Mouse (Mus musculus) ES-E14 (cell line): ENCODE measurements around the gene Ndufs1. TPM values are rescaled to one million over a fixed set of nuclear protein-coding genes. Genes with fewer than 3 reads are reported as not detected.
A peak's percentile ranks its signal among the peaks of the same experiment; 100 is the strongest.

Experiments
- DNase-seq: peaks from one replicate; pipeline ENCODE4 v3.0.0-alpha.2; 2013; ENCODE audit warnings: low read depth, low spot score
- H3K27ac ChIP-seq: 2 replicates; pipeline ENCODE4 v1.5.1; 2012; ENCODE audit warnings: low read depth, mild to moderate bottlenecking, low read length, moderate library complexity, mixed read lengths; ENCODE audit not compliant: poor library complexity, insufficient read depth, severe bottlenecking
- H3K36me3 ChIP-seq: 2 replicates; pipeline ENCODE4 v1.6.1; 2012; ENCODE audit warnings: mild to moderate bottlenecking, low read length, moderate library complexity, mixed read lengths; ENCODE audit not compliant: control insufficient read depth, poor library complexity, insufficient read depth, severe bottlenecking
- H3K4me1 ChIP-seq, 2 experiments: fragments of 150-350 bp in 1 of 2; sonication (generic) in 1 of 2; 2 replicates each; pipeline ENCODE4 v1.6.1; 2012; ENCODE audit warnings: low read length in 2 of 2, mild to moderate bottlenecking in 1 of 2, mixed read lengths in 1 of 2; ENCODE audit not compliant: control insufficient read depth in 2 of 2, insufficient read depth in 2 of 2, poor library complexity in 1 of 2
- H3K4me3 ChIP-seq, 2 experiments: fragments of 150-350 bp in 1 of 2; sonication (generic) in 1 of 2; 2 replicates each; pipeline ENCODE4 v1.5.1; 2012; ENCODE audit warnings: low read length in 2 of 2, low read depth in 1 of 2, mild to moderate bottlenecking in 1 of 2, mixed read lengths in 1 of 2; ENCODE audit not compliant: insufficient read depth in 1 of 2, poor library complexity in 1 of 2, severe bottlenecking in 1 of 2
- H3K9ac ChIP-seq: 2 replicates; pipeline ENCODE4 v1.6.1; 2012; ENCODE audit warnings: low read depth, mild to moderate bottlenecking, low read length, mixed read lengths; ENCODE audit not compliant: poor library complexity, insufficient read depth, severe bottlenecking
- H3K9me3 ChIP-seq: fragments of 150-350 bp; sonication (generic); 2 replicates; pipeline ENCODE4 v1.6.1; 2012; ENCODE audit warnings: low read depth, mild to moderate bottlenecking, low read length; ENCODE audit not compliant: control insufficient read depth, insufficient read depth
- CHD2 ChIP-seq: IDR thresholded peaks from 2 replicates; pipeline ENCODE4 v1.6.1; 2014; ENCODE audit warnings: mild to moderate bottlenecking, low read depth, low read length, inconsistent platforms
- HCFC1 ChIP-seq: IDR thresholded peaks from 2 replicates; pipeline ENCODE4 v1.6.1; 2012; ENCODE audit warnings: low read length, inconsistent platforms, borderline replicate concordance; ENCODE audit not compliant: insufficient read depth
- MAFK ChIP-seq: IDR thresholded peaks from 2 replicates; pipeline ENCODE4 v1.6.1; 2014; ENCODE audit warnings: mild to moderate bottlenecking, low read depth, low read length, inconsistent platforms; ENCODE audit not compliant: insufficient read depth
- ZC3H11A ChIP-seq: IDR thresholded peaks from 2 replicates; pipeline ENCODE4 v1.6.1; 2012; ENCODE audit warnings: low read depth, mild to moderate bottlenecking, inconsistent platforms, low read length, borderline replicate concordance
- ZNF384 ChIP-seq: IDR thresholded peaks from 2 replicates; pipeline ENCODE4 v1.6.1; 2012; ENCODE audit warnings: low read depth, low read length, inconsistent platforms
- in situ Hi-C, 2 experiments: fragments of 600-800 bp; cut with MboI; formaldehyde crosslinking; loops; one replicate each; pipeline ENCODE4 v1.15.1; 2025; ENCODE audit warnings: low sequenced_read_pairs in 2 of 2, inconsistent platforms in 1 of 2; ENCODE audit not compliant: unreplicated experiment in 2 of 2
- total RNA-seq: library from RNA; depleted of rRNA; stranded (reverse); fragments of 300-350 nt; gene quantifications from 2 replicates; pipeline ENCODE4 v1.2.3, GENCODE M21; 2012

Gene Ndufs1
- total RNA-seq, 1 experiment = 101 TPM

GRCm38 (mm10) chr1:63204660-63205394 lies 28.2 kb upstream of the Ndufs1 start:
- peaks cover 6 to 13% of the 10 kb centered on the region in 2 experiments for H3K4me1 ChIP-seq
- DNase-seq = no peak
- TF ChIP-seq ZC3H11A (no peak), MAFK (no peak), ZNF384 (no peak), CHD2 (no peak), HCFC1 (no peak)
- H3K9me3 ChIP-seq = no peaks in the 10 kb centered on the region
- peak overlapping the region; percentile 61; the same call in 1 of the 2 replicates for H3K27ac ChIP-seq
- H3K4me3 ChIP-seq = no peak overlapping the region; a peak in 2 of 4 replicates
- H3K36me3 ChIP-seq = no peaks in the 10 kb centered on the region; the same call in none of the 2 replicates
- in situ Hi-C loops = no loop called here
- peak overlapping the region; percentile 34; the same call in 1 of the 2 replicates for H3K9ac ChIP-seq

GRCm38 (mm10) chr1:63203950-63204659 lies 27.5 kb upstream of the Ndufs1 start:
- Histone ChIP-seq H3K4me1 (peaks cover 6 to 11% of the 10 kb centered on the region in 2 experiments), H3K27ac (peak overlapping the region; percentile 61; the same call in 1 of the 2 replicates), H3K9me3 (no peaks in the 10 kb centered on the region), H3K9ac (no peak overlapping the region; the same call in 1 of the 2 replicates), H3K4me3 (no peak overlapping the region; a peak in 1 of 4 replicates), H3K36me3 (no peaks in the 10 kb centered on the region; the same call in none of the 2 replicates)
- in situ Hi-C loops = no loop called here
- DNase-seq = no peak
- no peak for TF ChIP-seq CHD2
- TF ChIP-seq ZNF384 = 0 out of 2 replicates have a peak, but pooled peaks have one; percentile 31

GRCm38 (mm10) chr1:63203471-63203870 lies 26.8 kb upstream of the Ndufs1 start:
- H3K4me1 ChIP-seq = peaks cover 8 to 11% of the 10 kb centered on the region in 2 experiments
- H3K4me3 ChIP-seq = no peak overlapping the region
- in situ Hi-C loops = no loop called here
- TF ChIP-seq MAFK (no peak), ZC3H11A (no peak), CHD2 (no peak), HCFC1 (no peak), ZNF384 (no peak)
- no peak for DNase-seq
- H3K36me3 ChIP-seq = no peaks in the 10 kb centered on the region; the same call in none of the 2 replicates
- H3K27ac ChIP-seq = peak overlapping the region; percentile 61
- H3K9ac ChIP-seq = no peak overlapping the region
- no peaks in the 10 kb centered on the region for H3K9me3 ChIP-seq

- TF ChIP-seq ZC3H11A (no peak), MAFK (no peak), HCFC1 (no peak), CHD2 (no peak)
- H3K9me3 ChIP-seq = no peaks in the 10 kb centered on the region
- no peak for DNase-seq
Measured at GRCm38 (mm10) chr1:63201672-63202071, 25.0 kb upstream of the Ndufs1 start.

More at GRCm38 (mm10) chr1:63201672-63202071, 25.0 kb upstream of the Ndufs1 start:
- no peak overlapping the region for H3K9ac ChIP-seq
- H3K36me3 ChIP-seq = no peaks in the 10 kb centered on the region; the same call in none of the 2 replicates
- H3K4me1 ChIP-seq = peaks cover 4 to 9% of the 10 kb centered on the region in 2 experiments; a peak in 3 of 4 replicates
- in situ Hi-C loops = no loop called here
- no peak overlapping the region; the same call in 1 of the 2 replicates for H3K27ac ChIP-seq
- peak overlapping the region; percentile 17 to 75; a peak in 2 of 4 replicates for H3K4me3 ChIP-seq
